Comparison of ENCODE assay signal across 13 mouse cellular contexts in the genomic region with DNA sequence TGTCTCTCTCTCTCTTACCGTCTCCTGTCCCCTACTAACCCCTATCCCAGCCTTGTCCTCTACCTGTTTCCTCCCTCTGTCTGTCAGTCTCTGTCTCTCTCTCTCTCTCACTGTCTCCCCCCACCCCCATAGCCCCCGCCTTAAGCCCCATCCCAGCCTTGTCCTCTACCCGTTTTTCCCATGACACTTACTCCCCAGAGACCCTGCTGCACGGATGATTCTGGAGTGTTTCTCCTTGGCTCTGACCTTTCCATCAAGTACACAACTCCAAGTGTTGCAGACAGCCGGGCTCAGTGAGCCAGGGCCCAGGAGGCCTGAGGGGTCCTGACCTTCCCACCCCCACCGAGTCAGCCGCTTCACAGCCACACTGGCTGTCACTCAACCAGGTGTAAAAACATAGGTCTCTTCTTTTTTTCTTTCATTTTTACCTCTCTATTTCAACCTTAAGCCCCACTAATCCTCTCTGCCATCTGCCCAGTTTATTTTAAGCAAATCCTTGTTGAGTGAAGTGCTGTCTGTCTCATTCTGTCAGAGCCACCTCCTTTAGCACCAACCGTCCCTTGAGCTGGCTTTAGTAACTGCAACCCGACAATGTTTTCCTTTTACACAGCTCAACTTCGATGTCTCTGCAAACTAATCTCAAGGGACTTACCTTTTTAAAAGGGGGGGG. TPM values are rescaled to one million over a fixed set of nuclear protein-coding genes. Genes with fewer than 3 reads are reported as not detected.
DNase-seq lines count a peak whose midpoint lies in the region; ATAC-seq and TF ChIP-seq lines count a peak whose summit lies in the region.
"Had no signal": no experiment of that assay in that cellular context is flagged by ENCODE, and none has a peak within 500 bp of the region (broad histone marks: within the 10 kb centered on the region; RNA-seq: fewer than 3 reads in every experiment).

No protein-coding gene starts in this region.

- TF ChIP-seq POLR2A in brain, embryonic 14.5 days (IDR thresholded peaks at IDR 0.05; ENCODE audit: borderline replicate concordance, extremely low read depth, insufficient read depth, insufficient read length, poor library complexity, severe bottlenecking): no peak

- intact Hi-C loops in left cerebral cortex, postnatal 4 days (cut with DNase I): no loop called here

- no peaks in the 10 kb centered on the region for H3K36me3 ChIP-seq in heart, embryonic 11.5 days (ENCODE audit: control insufficient read depth, insufficient read depth, low read length)
- H3K36me3 ChIP-seq in midbrain, embryonic 11.5 days (ENCODE audit: control insufficient read depth, insufficient read depth, low read length): no peaks in the 10 kb centered on the region
- H3K36me3 ChIP-seq: limb, embryonic 13.5 days had no signal

- H3K4me1 ChIP-seq in heart, embryonic 11.5 days (ENCODE audit: control insufficient read depth, insufficient read depth, low read length): peaks cover 3% of the 10 kb centered on the region
- peaks cover 3% of the 10 kb centered on the region; the same call in 1 of the 2 replicates for H3K4me1 ChIP-seq in midbrain, embryonic 11.5 days (ENCODE audit: control insufficient read depth, insufficient read depth, low read length)

- H3K9me3 ChIP-seq in heart, embryonic 11.5 days (replicated peaks; ENCODE audit: control insufficient read depth, low read length): no peaks in the 10 kb centered on the region
- no peaks in the 10 kb centered on the region for H3K9me3 ChIP-seq in midbrain, embryonic 11.5 days (ENCODE audit: control insufficient read depth, low read length)
- H3K9me3 ChIP-seq: limb, embryonic 13.5 days had no signal

- TF ChIP-seq CTCF in brain, embryonic 14.5 days (IDR thresholded peaks at IDR 0.05; ENCODE audit: borderline replicate concordance, extremely low read depth, insufficient read depth, insufficient read length): no peak

- peak; percentile 58; the same call in 1 of the 2 replicates for ATAC-seq in heart, embryonic 11.5 days (replicated peaks; ENCODE audit: insufficient number of reproducible peaks, low FRiP score, low TSS enrichment)
- ATAC-seq in midbrain, embryonic 11.5 days (ENCODE audit: low FRiP score): peak; percentile 60
- ATAC-seq: lung, postnatal 0 days had no signal

- peak overlapping the region; percentile 72 for H3K27ac ChIP-seq in heart, embryonic 11.5 days (ENCODE audit: low read depth, low read length)
- H3K27ac ChIP-seq in midbrain, embryonic 11.5 days (ENCODE audit: low read depth, low read length): peak overlapping the region; percentile 30; the same call in 1 of the 2 replicates
- H3K27ac ChIP-seq: limb, embryonic 13.5 days had no signal

- H3K9ac ChIP-seq in heart, embryonic 11.5 days (ENCODE audit: low read depth, low read length): no peak overlapping the region
- H3K9ac ChIP-seq in midbrain, embryonic 11.5 days (ENCODE audit: low read length): no peak overlapping the region
- H3K9ac ChIP-seq: limb, embryonic 13.5 days had no signal

- H3K4me2 ChIP-seq in heart, embryonic 11.5 days: peak overlapping the region; percentile 20; the same call in 1 of the 2 replicates
- H3K4me2 ChIP-seq in midbrain, embryonic 11.5 days: no peak overlapping the region
- H3K4me2 ChIP-seq: limb, embryonic 13.5 days had no signal

- H3K27me3 ChIP-seq in heart, embryonic 11.5 days (ENCODE audit: control insufficient read depth, insufficient read depth, low read length): no peaks in the 10 kb centered on the region
- H3K27me3 ChIP-seq in midbrain, embryonic 11.5 days (ENCODE audit: control insufficient read depth, insufficient read depth, low read length): no peaks in the 10 kb centered on the region
- H3K27me3 ChIP-seq: limb, embryonic 13.5 days had no signal

- no peak for DNase-seq in heart, postnatal 4 days
- DNase-seq in brain, embryonic 14.5 days (ENCODE audit: low read depth): peak; percentile 22
- DNase-seq in cerebellum, postnatal 25 days: peak; percentile 30 to 34
- DNase-seq in midbrain, embryonic 11.5 days (ENCODE audit: low spot score, missing footprints): no peak
- no peak for DNase-seq in spleen, adult 12 weeks (ENCODE audit: low spot score)
- DNase-seq in left cerebral cortex, postnatal 4 days: no peak
- DNase-seq in urinary bladder, postnatal 4 days (ENCODE audit: low spot score in 2 of 2): no peak
- DNase-seq: adrenal gland, postnatal 25 days; kidney, postnatal 10 days; thymus, postnatal 36 days had no signal

- WGBS in heart, embryonic 11.5 days (ENCODE audit: insufficient replicate concordance): 20% methylated on average over 10 of the region's 10 CpGs
- WGBS in midbrain, embryonic 11.5 days: 39% methylated on average over 10 of the region's 10 CpGs

- H3K4me3 ChIP-seq in heart, embryonic 11.5 days (ENCODE audit: low read depth, low read length): no peak overlapping the region
- H3K4me3 ChIP-seq in midbrain, embryonic 11.5 days (ENCODE audit: low read depth, low read length): no peak overlapping the region
- H3K4me3 ChIP-seq: limb, embryonic 13.5 days had no signal

RNA-seq across cellular contexts. Expression of a gene that starts 32.4 kb away (rescaled TPM):
- polyA plus RNA-seq in heart, embryonic 11.5 days (2014; fragmentation: Nextera tagmentation; extraction: Ambion mirVana): 4.1 and 4.4 TPM in 2 replicates
- 1 to 10 TPM; 2.6 to 2.7 TPM for total RNA-seq in heart, postnatal 4 days (2021)
- 4.0 and 5.3 TPM in 2 replicates for polyA plus RNA-seq in brain, embryonic 14.5 days (2012; rRNA removed)
- 3.3 TPM in 2 replicates for polyA plus RNA-seq in midbrain, embryonic 11.5 days (2014; fragmentation: Nextera tagmentation; extraction: Ambion mirVana)
- total RNA-seq in left cerebral cortex, postnatal 4 days (2021): 10 to 100 TPM; 11.0 to 11.9 TPM

Comparison
In these comparisons a context has a peak if more than half of its experiments do, and no peak if none do; other contexts are left out.
1. DNase-seq: peak in brain, embryonic 14.5 days (single experiment) and cerebellum, postnatal 25 days (2 of 2); none in heart, postnatal 4 days (single experiment), midbrain, embryonic 11.5 days (single experiment), spleen, adult 12 weeks (single experiment), left cerebral cortex, postnatal 4 days (single experiment) and urinary bladder, postnatal 4 days (0 of 2).